Mouse (Mus musculus) intestine, embryonic 16.5 days (tissue): ENCODE results near the gene Krtap6-1. TPM values are rescaled to one million over a fixed set of nuclear protein-coding genes. Genes with fewer than 3 reads are reported as not detected.
"Not testable (repeated sequence)": the region's sequence is repeated elsewhere in the genome, so short reads cannot be mapped to it uniquely, and the experiment has no call there.

Experiments used
- ATAC-seq: fragments of 200-750 bp; cut with Nextera tagmentation; 2 replicates; pipeline ENCODE4 v1.8.0; 2017; ENCODE audit warnings: moderate TSS enrichment, moderate library complexity
- H3K27ac ChIP-seq: fragments of 300-500 bp; sonication (generic); 2 replicates; pipeline ENCODE4 v1.5.1; 2014; ENCODE audit warnings: mild to moderate bottlenecking, low read length
- H3K27me3 ChIP-seq: fragments of 300-500 bp; sonication (generic); replicated peaks from 2 replicates; pipeline ENCODE4 v1.6.1; 2014; ENCODE audit warnings: low read length, control low read depth, mixed read lengths; ENCODE audit not compliant: control insufficient read depth, insufficient read depth
- H3K36me3 ChIP-seq: fragments of 300-500 bp; sonication (generic); 2 replicates; pipeline ENCODE4 v1.6.1; 2014; ENCODE audit warnings: low read length, control low read depth; ENCODE audit not compliant: control insufficient read depth, insufficient read depth
- H3K4me1 ChIP-seq: fragments of 300-500 bp; sonication (generic); 2 replicates; pipeline ENCODE4 v1.6.1; 2014; ENCODE audit warnings: low read length, control low read depth, mixed read lengths; ENCODE audit not compliant: control insufficient read depth, insufficient read depth
- H3K4me2 ChIP-seq: fragments of 300-500 bp; sonication (generic); 2 replicates; pipeline ENCODE4 v1.6.1; 2014; ENCODE audit warnings: low read depth, low read length, control low read depth
- H3K4me3 ChIP-seq: fragments of 300-500 bp; sonication (generic); 2 replicates; pipeline ENCODE4 v1.5.1; 2014; ENCODE audit warnings: mild to moderate bottlenecking, low read length
- H3K9ac ChIP-seq: fragments of 300-500 bp; sonication (generic); 2 replicates; pipeline ENCODE4 v1.6.1; 2014; ENCODE audit warnings: low read depth, low read length
- H3K9me3 ChIP-seq: fragments of 300-500 bp; sonication (generic); 2 replicates; pipeline ENCODE4 v1.6.1; 2016; ENCODE audit warnings: low read length, control low read depth; ENCODE audit not compliant: control insufficient read depth
- WGBS: fragments of 180-500 bp; shearing (Covaris S2); extraction: QIAGEN DNeasy Blood & Tissue Kit; methylation state at CpG from one replicate; pipeline ENCODE4 v1.1.7; 2014; 5-methylcytosine and 5-hydroxymethylcytosine counted together
- polyA plus RNA-seq: library from polyadenylated mRNA; unstranded; fragments of >200 nt; fragmentation: Nextera tagmentation; extraction: Ambion mirVana; gene quantifications from 2 replicates; pipeline ENCODE4 v1.2.1, GENCODE M21; 2015

Krtap6-1 gene
- polyA plus RNA-seq = not detected in 2 replicates

- not testable (repeated sequence) for H3K27me3 ChIP-seq, H3K9ac ChIP-seq, H3K4me3 ChIP-seq, H3K36me3 ChIP-seq, H3K27ac ChIP-seq, H3K9me3 ChIP-seq, H3K4me1 ChIP-seq, ATAC-seq, H3K4me2 ChIP-seq
- over 99% methylated on average over 3 of the region's 3 CpGs for WGBS
Measured at GRCm38 (mm10) chr16:89031399-89031798, at the start of gene Krtap6-1. Gene Krtap6-1 (plus strand): TSS chr16:89031699.

GRCm38 (mm10) chr16:89010659-89011058 lies 20.8 kb upstream of the Krtap6-1 start, which contains the start of gene Krtap22-2:
Gene Krtap22-2 (minus strand): TSS chr16:89010759.
- no peaks in the 10 kb centered on the region for H3K9me3 ChIP-seq
- H3K4me1 ChIP-seq = no peaks in the 10 kb centered on the region
- H3K4me2 ChIP-seq = no peak within 1 kb of the TSS
- no peak within 1 kb of the TSS for H3K27ac ChIP-seq
- H3K36me3 ChIP-seq = no peaks in the 10 kb centered on the region
- no peak within 1 kb of the TSS for H3K4me3 ChIP-seq
- H3K9ac ChIP-seq = no peak within 1 kb of the TSS
- 80% methylated on average over 5 of the region's 5 CpGs for WGBS
- ATAC-seq = no peak
- H3K27me3 ChIP-seq = no peaks in the 10 kb centered on the region

GRCm38 (mm10) chr16:89013973-89014372 lies 17.5 kb upstream of the Krtap6-1 start:
- no peaks in the 10 kb centered on the region for H3K36me3 ChIP-seq
- no peak overlapping the region for H3K4me3 ChIP-seq
- H3K27ac ChIP-seq = no peak overlapping the region
- no peak for ATAC-seq
- H3K4me1 ChIP-seq = no peaks in the 10 kb centered on the region
- no peaks in the 10 kb centered on the region for H3K9me3 ChIP-seq
- H3K4me2 ChIP-seq = no peak overlapping the region
- H3K9ac ChIP-seq = no peak overlapping the region
- no peaks in the 10 kb centered on the region for H3K27me3 ChIP-seq
- 94% methylated on average over 3 of the region's 3 CpGs for WGBS

GRCm38 (mm10) chr16:89014984-89015383 lies 16.5 kb upstream of the Krtap6-1 start, which contains the start of gene Gm10229:
Gene Gm10229 (plus strand): TSS chr16:89015284.
- not testable (repeated sequence) for H3K9me3 ChIP-seq, H3K4me3 ChIP-seq, H3K4me2 ChIP-seq, H3K27me3 ChIP-seq, H3K27ac ChIP-seq, ATAC-seq, H3K4me1 ChIP-seq, H3K9ac ChIP-seq, H3K36me3 ChIP-seq
- 90% methylated on average over 1 of the region's 3 CpGs for WGBS

- not testable (repeated sequence) for H3K4me3 ChIP-seq, H3K9me3 ChIP-seq, H3K36me3 ChIP-seq, H3K4me1 ChIP-seq, H3K4me2 ChIP-seq, ATAC-seq, H3K9ac ChIP-seq, H3K27ac ChIP-seq, H3K27me3 ChIP-seq
- WGBS = 95% methylated on average over 2 of the region's 4 CpGs
Measured at GRCm38 (mm10) chr16:89041372-89041771, 9.9 kb downstream of the Krtap6-1 start, which contains the start of gene Gm10228. Gene Gm10228 (minus strand): TSS chr16:89041472.

GRCm38 (mm10) chr16:89047783-89048182 lies 16.3 kb downstream of the Krtap6-1 start, which contains the start of gene Krtap6-5:
Gene Krtap6-5 (minus strand): TSS chr16:89047883.
- Histone ChIP-seq H3K27ac (no peak within 1 kb of the TSS), H3K4me2 (no peak within 1 kb of the TSS), H3K4me3 (no peak within 1 kb of the TSS), H3K9me3 (no peaks in the 10 kb centered on the region), H3K27me3 (no peaks in the 10 kb centered on the region), H3K4me1 (no peaks in the 10 kb centered on the region), H3K9ac (no peak within 1 kb of the TSS), H3K36me3 (no peaks in the 10 kb centered on the region)
- ATAC-seq = no peak
- 87% methylated on average over 3 of the region's 3 CpGs for WGBS

GRCm38 (mm10) chr16:89063902-89064301 lies 32.4 kb downstream of the Krtap6-1 start, which contains the start of gene 1110025L11Rik:
Gene 1110025L11Rik (minus strand): TSS chr16:89064002.
- WGBS = no CpG with 5 or more reads among the region's 2 CpGs
- ATAC-seq = not testable (repeated sequence)

GRCm38 (mm10) chr16:89071041-89071440 lies 39.5 kb downstream of the Krtap6-1 start:
- H3K27me3 ChIP-seq, H3K4me2 ChIP-seq, H3K36me3 ChIP-seq, H3K4me3 ChIP-seq, H3K9ac ChIP-seq, H3K9me3 ChIP-seq, H3K4me1 ChIP-seq, H3K27ac ChIP-seq, ATAC-seq: not testable (repeated sequence)
- 62% methylated on average over 2 of the region's 2 CpGs for WGBS

More at GRCm38 (mm10) chr16:89063902-89064301, 32.4 kb downstream of the Krtap6-1 start, which contains the start of gene 1110025L11Rik:
- H3K4me2 ChIP-seq, H3K9me3 ChIP-seq, H3K36me3 ChIP-seq, H3K27ac ChIP-seq, H3K27me3 ChIP-seq, H3K4me1 ChIP-seq, H3K4me3 ChIP-seq, H3K9ac ChIP-seq: not testable (repeated sequence)
